Mouse (Mus musculus) layer of hippocampus, adult 8-10 months (tissue): ENCODE measurements around the gene Olfr1443. TPM values are rescaled to one million over a fixed set of nuclear protein-coding genes. Genes with fewer than 3 reads are reported as not detected.

Source experiments
- DNase-seq, 2 experiments: peaks; one replicate each; pipeline ENCODE4 v3.0.0; 2022; ENCODE audit warnings: low spot score in 2 of 2
- total RNA-seq, 4 experiments: library from RNA; stranded (reverse); gene quantifications; 2 replicates each; pipeline ENCODE4 v1.2.4; 2022

The Olfr1443 gene
- total RNA-seq, 4 experiments from 2014 or later = not detected

GRCm38 (mm10) chr19:12731950-12732349, 54.0 kb downstream of the Olfr1443 start:
- no peak for DNase-seq

Other genes with a start within 250 kb of the Olfr1443 start
- 100 to 1,000 TPM in 2 of 4 experiments, 1 to 10 TPM in 2; 7.5 to 158 (median 61.7) TPM for gene Mpeg1, start 217.3 kb upstream of the Olfr1443 start, total RNA-seq
- 10 to 100 TPM; 37.1 to 40.9 (median 39.5) TPM for gene Dtx4, start 176.7 kb upstream of the Olfr1443 start, total RNA-seq
- gene Fam111a, start 132.4 kb upstream of the Olfr1443 start, total RNA-seq = 1 to 10 TPM; 1.4 to 3.9 (median 2.3) TPM
- gene Gm4952, start 78.1 kb upstream of the Olfr1443 start, total RNA-seq = not detected
- under 1 TPM in 3 of 4 experiments, not detected in 1; 0.11 to 0.32 (median 0.16) TPM for gene Glyat, start 44.8 kb upstream of the Olfr1443 start, total RNA-seq
- gene Olfr1442, start 7.7 kb upstream of the Olfr1443 start, total RNA-seq = not detected
- gene Keg1, start 17.7 kb downstream of the Olfr1443 start, total RNA-seq = not detected
- 1 to 10 TPM; 4.0 to 4.9 (median 4.6) TPM for gene Cntf, start 87.5 kb downstream of the Olfr1443 start, total RNA-seq
- 10 to 100 TPM; 87.1 to 94.7 (median 90.9) TPM for gene Zfp91, start 118.0 kb downstream of the Olfr1443 start, total RNA-seq
- gene Lpxn, start 118.1 kb downstream of the Olfr1443 start, total RNA-seq = 1 to 10 TPM; 1.4 to 6.1 (median 2.7) TPM
- gene Gm5244, start 168.6 kb downstream of the Olfr1443 start, total RNA-seq = not detected
- not detected for gene Olfr1444, start 179.2 kb downstream of the Olfr1443 start, total RNA-seq
- not detected for gene Olfr1445, start 205.7 kb downstream of the Olfr1443 start, total RNA-seq
- gene Olfr1446, start 215.4 kb downstream of the Olfr1443 start, total RNA-seq = not detected
- gene Olfr1447, start 225.6 kb downstream of the Olfr1443 start, total RNA-seq = not detected
- gene Olfr1448, start 246.3 kb downstream of the Olfr1443 start, total RNA-seq = not detected